Mouse (Mus musculus): ENCODE data around the gene A3galt2.

GRCm38 (mm10) chr4:128755900-128756299 lies 736 bp downstream of the A3galt2 start:
- TF ChIP-seq CTCF (IDR thresholded peaks at IDR 0.05; ENCODE audit: low read depth) (no peak), EP300 (optimal IDR thresholded peaks at IDR 0.05) (no peak)
